Mouse (Mus musculus) MEL (cell line): ENCODE results near the gene Rnf181. TPM values are rescaled to one million over a fixed set of nuclear protein-coding genes. Genes with fewer than 3 reads are reported as not detected.

ENCODE experiments used
- DNase-seq: peaks from one replicate; pipeline ENCODE4 v3.0.0; 2011; ENCODE audit warnings: low read depth, low spot score
- H3K27ac ChIP-seq: 2 replicates; pipeline ENCODE4 v1.5.1; 2012; ENCODE audit warnings: low read depth, mild to moderate bottlenecking, control low read depth, low read length, moderate library complexity; ENCODE audit not compliant: control insufficient read depth
- H3K27me3 ChIP-seq, 2 experiments: fragments of 150-350 bp in 1 of 2; sonication (generic) in 1 of 2; 2 replicates each; pipeline ENCODE4 v1.6.1; 2012; ENCODE audit warnings: low read length in 2 of 2, mild to moderate bottlenecking in 2 of 2, improper control_type of control experiment in 1 of 2, moderate library complexity in 1 of 2; ENCODE audit not compliant: insufficient read depth in 2 of 2, control insufficient read depth in 1 of 2
- H3K36me3 ChIP-seq, 2 experiments: 2 replicates each; pipeline ENCODE4 v1.6.1; 2012 to 2014; ENCODE audit warnings: low read length in 2 of 2, improper control_type of control experiment in 1 of 2, inconsistent platforms in 1 of 2, mild to moderate bottlenecking in 1 of 2; ENCODE audit not compliant: insufficient read depth in 2 of 2, control insufficient read depth in 1 of 2
- H3K4me1 ChIP-seq, 2 experiments: fragments of 150-350 bp in 1 of 2; sonication (generic) in 1 of 2; 2 replicates each; pipeline ENCODE4 v1.6.1; 2012; ENCODE audit warnings: low read length in 2 of 2, improper control_type of control experiment in 1 of 2, mild to moderate bottlenecking in 1 of 2; ENCODE audit not compliant: insufficient read depth in 2 of 2, control insufficient read depth in 1 of 2
- H3K4me3 ChIP-seq, 2 experiments: fragments of 150-350 bp in 1 of 2; sonication (generic) in 1 of 2; 2 replicates each; pipeline ENCODE4 v1.5.1; 2012; ENCODE audit warnings: low read depth in 2 of 2, low read length in 2 of 2, mild to moderate bottlenecking in 2 of 2, moderate library complexity in 2 of 2, control low read depth in 1 of 2, improper control_type of control experiment in 1 of 2; ENCODE audit not compliant: control insufficient read depth in 1 of 2, insufficient read depth in 1 of 2
- H3K79me2 ChIP-seq: 2 replicates; pipeline ENCODE4 v1.6.1; 2012; ENCODE audit warnings: mild to moderate bottlenecking, low read length, moderate library complexity; ENCODE audit not compliant: control insufficient read depth, poor library complexity, insufficient read depth
- H3K9ac ChIP-seq: 2 replicates; pipeline ENCODE4 v1.6.1; 2012; ENCODE audit warnings: low read depth, mild to moderate bottlenecking, control low read depth, low read length, moderate library complexity; ENCODE audit not compliant: control insufficient read depth, poor library complexity, severe bottlenecking
- H3K9me3 ChIP-seq: fragments of 150-350 bp; sonication (generic); replicated peaks from 2 replicates; pipeline ENCODE4 v1.6.1; 2012; ENCODE audit warnings: mild to moderate bottlenecking, low read length, improper control_type of control experiment, moderate library complexity; ENCODE audit not compliant: insufficient read depth
- CHD1 ChIP-seq: IDR thresholded peaks from 2 replicates; pipeline ENCODE4 v1.6.1; 2012; ENCODE audit warnings: low read depth, mild to moderate bottlenecking, inconsistent platforms, low read length, improper control_type of control experiment
- CTCF ChIP-seq, 3 experiments: IDR thresholded peaks in 2 of 3; conservative IDR thresholded peaks in 1 of 3; 2 replicates each; pipeline ENCODE4 v1.5.1; 2011 to 2012; ENCODE audit warnings: low read length in 3 of 3, low read depth in 2 of 3, mild to moderate bottlenecking in 2 of 3, improper control_type of control experiment in 1 of 3, inconsistent platforms in 1 of 3, mixed read lengths in 1 of 3, moderate library complexity in 1 of 3; ENCODE audit not compliant: control insufficient read depth in 1 of 3, insufficient read depth in 1 of 3, poor library complexity in 1 of 3, severe bottlenecking in 1 of 3
- EP300 ChIP-seq, 2 experiments: IDR thresholded peaks; 2 replicates each; pipeline ENCODE4 v1.6.1; 2011; ENCODE audit warnings: improper control_type of control experiment in 2 of 2, low read length in 2 of 2, low read depth in 1 of 2, mild to moderate bottlenecking in 1 of 2
- GATA1 ChIP-seq: IDR thresholded peaks from 2 replicates; pipeline ENCODE4 v1.6.1; 2011; ENCODE audit warnings: low read depth, low read length, improper control_type of control experiment
- JUND ChIP-seq: IDR thresholded peaks from 2 replicates; pipeline ENCODE4 v1.6.1; 2011; ENCODE audit warnings: low read depth, mild to moderate bottlenecking, improper control_type of control experiment, low read length
- MAZ ChIP-seq: IDR thresholded peaks from 2 replicates; pipeline ENCODE4 v1.6.1; 2012; ENCODE audit warnings: low read depth, mild to moderate bottlenecking, inconsistent platforms, low read length, improper control_type of control experiment
- MXI1 ChIP-seq: IDR thresholded peaks from 2 replicates; pipeline ENCODE4 v1.6.1; 2011; ENCODE audit warnings: mild to moderate bottlenecking, low read depth, low read length, improper control_type of control experiment
- MYC ChIP-seq: IDR thresholded peaks from 2 replicates; pipeline ENCODE4 v1.6.1; 2011; ENCODE audit warnings: low read depth, mild to moderate bottlenecking, low read length, improper control_type of control experiment, moderate library complexity
- NELFE ChIP-seq: IDR thresholded peaks from 2 replicates; pipeline ENCODE4 v1.6.1; 2011; ENCODE audit warnings: low read depth, low read length, improper control_type of control experiment
- POLR2A ChIP-seq, 2 experiments: IDR thresholded peaks; 2 replicates each; pipeline ENCODE4 v1.6.1; 2011 to 2012; ENCODE audit warnings: low read length in 2 of 2, mild to moderate bottlenecking in 2 of 2, control low read depth in 1 of 2, improper control_type of control experiment in 1 of 2, low read depth in 1 of 2, moderate library complexity in 1 of 2; ENCODE audit not compliant: control insufficient read depth in 1 of 2, insufficient read depth in 1 of 2, poor library complexity in 1 of 2
- POLR2AphosphoS2 ChIP-seq: IDR thresholded peaks from 2 replicates; pipeline ENCODE4 v1.6.1; 2011; ENCODE audit warnings: low read length, improper control_type of control experiment
- SMC3 ChIP-seq: IDR thresholded peaks from 2 replicates; pipeline ENCODE4 v1.6.1; 2011; ENCODE audit warnings: low read depth, low read length, improper control_type of control experiment
- TBP ChIP-seq: IDR thresholded peaks from 2 replicates; pipeline ENCODE4 v1.8.0; 2011; ENCODE audit warnings: low read depth, low read length, improper control_type of control experiment
- UBTF ChIP-seq: IDR thresholded peaks from 2 replicates; pipeline ENCODE4 v1.6.1; 2012; ENCODE audit warnings: low read depth, mild to moderate bottlenecking, inconsistent platforms, low read length, improper control_type of control experiment, moderate library complexity, borderline replicate concordance; ENCODE audit not compliant: insufficient read depth
- USF1 ChIP-seq: IDR thresholded peaks from 2 replicates; pipeline ENCODE4 v1.6.1; 2014; ENCODE audit warnings: low read depth, mild to moderate bottlenecking, inconsistent platforms, low read length, improper control_type of control experiment, moderate library complexity
- ZC3H11A ChIP-seq: IDR thresholded peaks from 2 replicates; pipeline ENCODE4 v1.6.1; 2012; ENCODE audit warnings: low read depth, mild to moderate bottlenecking, inconsistent platforms, low read length, improper control_type of control experiment
- ZMIZ1 ChIP-seq: IDR thresholded peaks from 2 replicates; pipeline ENCODE4 v1.6.1; 2012; ENCODE audit warnings: low read depth, mild to moderate bottlenecking, inconsistent platforms, low read length, improper control_type of control experiment, moderate library complexity
- polyA plus RNA-seq, 2 experiments: library from polyadenylated mRNA; stranded (reverse) in 1 of 2; unstranded in 1 of 2; fragments of >175 nt in 1 of 2; fragments of >200 nt in 1 of 2; gene quantifications; 2 replicates each; pipeline versions ENCODE4 v1.2.1 to v1.2.4; 2012; ENCODE audit warnings: low replicate concordance in 2 of 2, low read depth in 1 of 2; ENCODE audit not compliant: insufficient read length in 2 of 2, insufficient read depth in 1 of 2, missing spikeins in 1 of 2
- total RNA-seq: library from RNA; depleted of rRNA; stranded (reverse); fragments of 300-350 nt; gene quantifications from 2 replicates; pipeline ENCODE4 v1.2.3, GENCODE M21; 2012

The Rnf181 gene
- total and polyA plus RNA-seq, 3 experiments = 47.2 to 268 (median 107) TPM

DNA sequence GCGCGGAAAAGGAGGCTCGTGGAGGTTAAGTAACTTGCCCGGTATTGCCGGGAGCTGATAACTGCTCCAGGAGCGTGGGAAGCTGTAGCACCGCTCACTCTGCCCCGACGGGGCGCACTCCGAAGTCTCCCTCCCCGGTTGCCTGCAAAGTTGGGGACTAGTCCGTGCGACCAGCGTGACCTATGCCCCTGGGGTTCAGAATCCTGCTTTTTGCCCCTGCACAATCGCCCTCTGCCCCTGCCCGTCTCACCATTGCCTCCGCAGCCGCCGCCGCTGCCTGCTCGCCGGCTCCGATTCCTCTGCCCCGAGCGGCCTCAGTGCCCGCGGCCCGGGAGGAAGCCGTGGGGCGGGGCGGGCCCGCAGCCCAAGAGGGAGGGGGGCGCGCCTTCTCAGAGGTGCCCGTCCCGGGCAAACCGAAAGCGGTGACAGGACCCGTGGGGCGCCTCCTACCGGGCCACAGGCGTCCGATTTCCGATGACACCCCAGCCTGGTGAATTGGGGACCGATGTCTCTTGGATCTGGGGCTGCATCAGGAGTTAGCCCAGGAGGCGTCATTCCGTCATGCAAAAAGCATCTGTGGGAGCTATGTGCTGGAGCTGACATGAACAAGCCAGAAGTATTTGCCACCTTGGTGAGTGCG, 13.5 kb upstream of the Rnf181 start, which contains the start of gene Vamp5 (continued):
- TF ChIP-seq USF1 (no peak), CTCF (IDR thresholded peaks at IDR 0.05 in 2 of 3, conservative IDR thresholded peaks at IDR 0.05 in 1 of 3; ENCODE audit: control insufficient read depth in 1 of 3, insufficient read depth in 1 of 3, low read depth in 2 of 3, low read length in 3 of 3, poor library complexity in 1 of 3, severe bottlenecking in 1 of 3) (peak in 2 of 3 experiments; percentile 63 to 73; a peak in 5 of 6 replicates), TBP (0 out of 2 replicates have a peak, but pooled peaks have one; percentile 30), EP300 (IDR thresholded peaks at IDR 0.05; ENCODE audit: low read depth in 1 of 2, low read length in 2 of 2) (peak in 1 of 2 experiments; percentile 17; a peak in 1 of 4 replicates)
- TF ChIP-seq, all 39 proteins: peak for 15

DNA sequence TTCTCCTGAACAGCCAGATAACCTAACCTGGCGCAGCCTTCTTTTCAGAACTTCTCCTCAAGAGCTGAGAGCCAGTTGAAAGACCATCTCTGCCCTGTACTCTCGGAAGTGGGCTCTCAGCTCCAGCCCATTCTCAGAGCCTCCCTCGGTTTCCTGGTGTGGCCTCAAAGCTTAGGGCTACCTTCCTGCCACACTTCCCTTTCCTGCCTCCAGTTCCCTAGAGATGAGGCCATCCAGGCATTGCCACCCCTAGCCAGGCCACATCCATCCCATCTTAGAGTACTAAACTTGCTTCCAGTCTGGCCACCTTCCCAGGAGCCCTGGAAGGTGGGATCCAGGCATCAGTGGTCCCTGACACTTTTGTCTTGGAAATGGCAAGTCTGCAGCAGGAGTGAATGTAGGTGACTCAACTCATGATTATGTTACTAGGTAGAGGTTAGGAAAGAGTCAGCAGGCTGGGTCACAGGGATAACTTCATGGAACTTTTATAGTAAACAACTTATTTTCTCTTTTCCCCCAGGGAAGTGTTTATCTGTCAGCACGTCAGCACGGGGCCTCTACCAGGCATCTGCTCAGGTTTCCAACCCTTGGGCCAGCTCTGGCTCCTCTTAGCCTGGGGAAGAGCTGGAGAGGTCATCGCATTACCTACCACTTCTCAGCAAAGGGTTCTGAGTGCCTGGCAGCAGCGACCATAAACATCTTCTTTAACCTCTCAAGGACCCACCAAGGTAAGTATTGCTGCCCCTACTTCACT, 12.8 kb upstream of the Rnf181 start:
- Histone ChIP-seq H3K36me3 (peaks cover 11 to 54% of the 10 kb centered on the region in 2 experiments), H3K9me3 (no peaks in the 10 kb centered on the region), H3K9ac (peak overlapping the region; percentile 83), H3K4me3 (peak overlapping the region; percentile 82 to 97), H3K27me3 (no peaks in the 10 kb centered on the region), H3K79me2 (peaks cover 72% of the 10 kb centered on the region), H3K4me1 (peaks cover 20 to 49% of the 10 kb centered on the region in 2 experiments), H3K27ac (peak overlapping the region; percentile 90)
- TF ChIP-seq POLR2A (IDR thresholded peaks at IDR 0.05; ENCODE audit: control insufficient read depth in 1 of 2, insufficient read depth in 1 of 2, low read depth in 1 of 2, low read length in 2 of 2, poor library complexity in 1 of 2) = peak; percentile 44 to 49; a peak in 1 of 4 replicates
- 0 out of 2 replicates have a peak, but pooled peaks have one; percentile 5 for TF ChIP-seq CHD1
- TF ChIP-seq JUND = no peak
- no peak for TF ChIP-seq ZC3H11A
- peak; percentile 21 for TF ChIP-seq ZMIZ1
- 0 out of 2 replicates have a peak, but pooled peaks have one; percentile 69 for TF ChIP-seq TBP
- TF ChIP-seq POLR2AphosphoS2 = peak; percentile 69
- DNase-seq = peak; percentile 73

DNA sequence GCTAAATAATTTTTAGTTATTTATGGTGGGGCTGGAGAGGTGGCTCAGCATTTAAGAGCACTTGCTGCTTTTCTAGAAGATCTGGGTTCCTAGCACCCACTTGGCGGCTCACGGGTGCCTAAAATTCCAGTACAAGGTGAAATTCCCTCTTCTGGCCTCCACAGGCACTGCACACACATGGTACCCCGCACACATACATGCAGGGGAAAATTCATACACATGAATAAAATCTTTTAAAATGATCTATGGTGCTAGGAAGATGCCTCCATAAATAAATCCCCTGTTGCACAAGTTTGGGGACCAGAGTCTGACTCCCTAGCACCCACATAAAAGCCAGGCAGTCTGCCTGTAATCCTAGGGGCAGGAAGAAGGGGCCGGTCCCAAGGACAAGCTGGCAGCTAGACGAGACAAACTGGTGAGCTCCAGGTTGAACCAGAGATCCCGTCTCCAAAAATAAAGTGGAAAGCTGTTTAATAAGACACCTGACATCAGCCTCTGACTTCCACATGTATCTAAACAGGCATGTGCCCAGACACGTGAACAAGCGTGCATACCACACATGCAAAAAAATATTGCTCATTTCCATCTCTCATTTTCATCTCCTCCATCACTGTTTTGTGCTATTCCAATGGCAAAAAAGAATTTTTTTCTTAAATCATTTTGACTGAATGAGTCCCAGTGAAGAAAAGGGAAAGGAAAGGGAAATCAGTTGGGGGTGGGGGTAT, 11.9 kb upstream of the Rnf181 start:
- H3K79me2 ChIP-seq = peaks cover 80% of the 10 kb centered on the region
- peaks cover 22 to 51% of the 10 kb centered on the region in 2 experiments for H3K4me1 ChIP-seq
- H3K27me3 ChIP-seq = no peaks in the 10 kb centered on the region
- TF ChIP-seq MAZ (0 out of 2 replicates have a peak, but pooled peaks have one; percentile 27), MXI1 (peak; percentile 77; the same call in 1 of the 2 replicates), MYC (peak; percentile 75; the same call in 1 of the 2 replicates), USF1 (no peak), NELFE (no peak; the same call in 1 of the 2 replicates), ZC3H11A (no peak), GATA1 (no peak), SMC3 (peak; percentile 6; the same call in 1 of the 2 replicates), POLR2AphosphoS2 (no peak), CHD1 (peak; percentile 92), UBTF (0 out of 2 replicates have a peak, but pooled peaks have one; percentile 19)
- TF ChIP-seq, all 39 proteins: peak for 6
- no peaks in the 10 kb centered on the region for H3K9me3 ChIP-seq
- H3K9ac ChIP-seq = peak overlapping the region; percentile 83
- peak overlapping the region; percentile 90 for H3K27ac ChIP-seq
- peaks cover 12 to 56% of the 10 kb centered on the region in 2 experiments for H3K36me3 ChIP-seq
- H3K4me3 ChIP-seq = peak overlapping the region; percentile 82 to 97
- peak; percentile 55 for DNase-seq
